Mouse (Mus musculus): ENCODE measurements around the gene Satb2.
"Not testable (repeated sequence)": the region's sequence is repeated elsewhere in the genome, so short reads cannot be mapped to it uniquely, and the experiment has no call there.

The Satb2 gene

DNA sequence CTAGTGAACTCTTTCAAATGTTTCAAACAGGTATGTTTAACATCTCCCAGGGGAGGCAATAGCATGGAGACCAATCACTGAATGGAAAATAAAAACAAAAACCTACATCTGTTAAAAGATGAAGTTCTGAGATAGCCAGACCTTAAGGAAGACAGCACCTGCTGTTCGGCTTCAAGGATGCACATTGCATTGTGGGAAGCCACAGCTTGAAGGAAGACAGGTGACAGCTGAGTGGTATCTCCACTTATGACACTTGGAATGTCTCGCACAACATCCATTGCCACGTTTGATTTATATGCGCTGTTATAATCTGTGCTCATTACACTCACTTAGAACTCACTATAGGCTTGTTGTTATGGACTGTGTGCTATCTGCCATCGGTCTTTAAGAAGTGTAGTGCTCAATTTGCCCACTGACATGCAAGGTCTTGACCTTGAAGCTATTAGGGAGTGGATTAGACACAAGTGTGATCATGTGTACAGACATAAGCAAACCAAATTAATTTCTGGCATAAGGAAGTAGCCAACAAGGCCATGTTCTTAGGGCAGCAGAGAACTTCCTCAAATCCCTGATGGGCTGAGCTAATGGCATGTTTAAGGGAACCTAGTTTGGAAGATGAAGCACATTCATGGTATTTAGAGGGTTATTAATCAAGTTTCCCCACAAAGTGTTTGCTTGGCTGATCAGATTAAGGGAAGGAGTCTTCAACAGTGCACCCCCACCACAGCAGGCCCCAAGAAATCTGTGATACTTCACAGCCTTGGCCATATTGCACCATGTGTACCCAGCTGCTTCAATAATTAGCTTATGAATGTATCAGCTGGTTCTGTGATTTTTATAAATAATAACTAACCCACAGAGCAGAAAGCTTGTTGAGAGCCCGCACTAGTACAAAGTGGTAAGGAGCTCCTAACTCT lies 144.2 kb downstream of the Satb2 start:
- DNase-seq (ENCODE audit: low read depth, low spot score), result peak; percentile 44

DNA sequence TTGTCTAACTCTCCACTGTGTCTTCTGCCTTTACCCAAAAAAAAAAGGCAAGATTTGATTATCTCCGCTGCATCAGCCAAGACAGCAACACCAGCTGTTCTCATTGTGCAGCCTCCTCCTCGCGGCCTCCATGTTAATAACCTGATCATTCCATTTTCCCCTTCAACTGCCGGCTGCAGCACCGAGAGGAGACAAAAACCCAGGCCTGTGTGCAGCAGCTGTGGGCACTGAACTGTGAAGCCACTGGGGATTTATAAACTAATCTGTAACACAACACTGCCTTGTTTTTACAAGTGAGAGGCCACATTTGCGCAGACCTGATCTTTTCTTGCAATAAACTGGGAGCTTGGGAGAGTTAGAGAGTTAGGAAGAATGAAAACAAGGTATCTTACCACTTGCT lies 145.1 kb downstream of the Satb2 start:
- DNase-seq (ENCODE audit: low read depth, low spot score), result peak; percentile 89

DNA sequence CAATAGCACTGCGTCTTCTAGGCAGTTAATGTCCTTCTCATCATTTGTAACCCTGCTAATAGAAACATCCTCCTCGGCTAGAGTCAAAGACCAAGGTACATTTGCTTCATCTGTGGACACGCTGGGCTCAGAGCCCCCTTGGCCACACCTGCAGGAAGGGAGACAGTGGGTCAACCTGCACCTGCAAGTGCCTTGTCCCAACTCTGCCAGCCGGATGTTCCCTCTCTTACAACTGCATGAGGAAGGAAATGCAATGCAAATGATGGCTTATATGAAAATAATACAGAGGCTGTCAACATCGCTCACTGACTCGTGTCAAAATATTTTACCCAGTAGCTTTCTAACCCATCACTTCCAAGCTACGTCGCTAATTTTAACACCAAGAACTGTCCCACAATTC lies 145.7 kb downstream of the Satb2 start:
- DNase-seq (ENCODE audit: low read depth, low spot score), result peak; percentile 88

DNA sequence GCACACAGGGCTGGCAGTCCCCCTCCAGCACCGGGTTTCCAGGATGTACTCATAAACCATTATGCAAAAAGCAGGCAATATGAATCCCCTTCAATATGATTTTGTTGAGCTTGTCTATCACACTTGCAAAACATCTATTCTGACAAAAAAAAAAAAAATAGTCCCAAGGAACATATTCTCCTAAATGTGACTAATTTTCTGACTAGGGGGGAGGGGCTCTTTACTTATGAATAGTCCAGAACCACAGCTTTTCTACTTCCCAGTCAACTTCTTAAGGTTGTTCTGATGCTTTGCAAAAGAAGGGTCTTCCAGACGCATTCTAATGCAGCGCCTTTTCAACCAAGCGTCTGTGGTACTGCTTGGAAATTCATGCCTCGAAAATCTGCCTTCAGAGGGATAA lies 155.7 kb downstream of the Satb2 start:
- DNase-seq (ENCODE audit: low read depth, low spot score), result no peak

DNA sequence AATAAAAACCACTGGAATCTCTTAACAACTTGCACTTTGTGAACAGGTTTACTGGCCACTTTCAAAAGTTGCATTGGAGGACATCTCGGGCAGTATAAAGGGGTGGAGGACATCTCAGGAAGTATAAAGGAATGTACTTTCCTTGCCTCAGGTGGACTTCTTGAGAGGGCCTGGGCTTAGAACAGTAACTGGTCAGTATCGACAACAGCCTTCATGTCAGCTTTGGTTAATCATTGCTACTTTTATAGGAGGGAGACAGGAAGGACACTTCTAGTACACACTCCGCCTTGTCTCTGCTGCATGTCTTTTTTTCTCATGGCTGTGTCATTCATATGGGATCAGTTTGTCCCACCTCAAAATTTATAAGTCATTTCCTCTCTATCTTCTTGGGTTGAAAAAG lies 156.4 kb downstream of the Satb2 start:
- DNase-seq (ENCODE audit: low read depth, low spot score), result no peak

DNA sequence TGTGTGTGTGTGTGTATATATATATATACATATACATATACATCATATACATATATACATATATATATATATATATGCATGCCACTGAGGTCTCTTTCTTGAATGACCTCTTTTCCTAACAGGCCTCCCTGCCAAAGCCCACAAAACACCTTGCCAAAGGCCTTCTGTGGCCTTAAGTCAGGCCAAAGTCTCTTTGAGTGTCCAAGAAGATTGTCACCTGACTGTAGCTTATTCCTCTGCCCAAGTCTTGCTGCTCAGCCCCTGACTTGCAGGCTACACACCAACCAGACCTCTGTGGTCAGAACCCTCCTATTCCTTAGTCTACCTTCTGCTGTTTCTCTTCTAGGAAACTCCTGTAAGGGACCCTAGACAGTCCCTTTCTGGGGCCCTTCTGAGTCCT lies 164.9 kb downstream of the Satb2 start:
- DNase-seq (ENCODE audit: low read depth, low spot score), result no peak

DNA sequence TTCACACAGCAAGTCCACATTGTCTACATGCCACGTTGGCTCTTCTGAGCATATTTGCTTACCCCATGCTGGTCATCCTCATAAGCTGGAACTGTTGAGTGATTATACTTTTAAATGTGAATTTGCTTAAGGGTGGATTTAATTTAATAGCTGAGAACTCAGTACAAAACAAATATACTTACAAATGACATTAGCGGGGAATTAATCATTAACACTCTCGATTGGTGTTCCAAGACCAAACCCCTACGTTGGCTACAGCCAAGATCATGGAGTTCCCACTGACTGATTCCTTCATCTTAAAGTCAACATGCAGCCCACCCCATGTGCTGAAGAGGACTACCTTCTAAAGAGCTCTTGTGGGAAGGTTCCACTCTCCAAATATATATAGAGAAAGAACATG lies 165.5 kb downstream of the Satb2 start:
- no peak for DNase-seq (ENCODE audit: low read depth, low spot score)

DNA sequence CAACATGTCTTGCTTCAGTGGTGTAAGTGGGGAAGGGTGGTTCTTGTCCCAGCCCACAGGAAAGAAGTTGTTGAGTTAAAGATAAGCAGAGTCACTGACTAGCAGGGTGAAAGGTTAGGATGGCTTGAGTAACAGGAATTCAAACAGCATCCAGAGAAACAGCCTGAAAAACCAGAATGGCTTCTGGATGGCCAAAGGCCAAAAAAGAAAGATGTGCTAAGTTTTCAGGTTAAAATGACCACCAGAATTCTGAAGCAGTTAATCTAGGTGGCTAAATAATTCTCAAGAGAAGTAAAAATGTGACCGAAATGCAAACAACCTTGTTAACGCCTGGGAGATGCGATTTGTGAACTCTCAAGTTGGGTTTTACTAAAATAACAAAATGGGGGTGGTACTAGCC lies 167.0 kb downstream of the Satb2 start:
- DNase-seq (ENCODE audit: low read depth, low spot score), result no peak

DNA sequence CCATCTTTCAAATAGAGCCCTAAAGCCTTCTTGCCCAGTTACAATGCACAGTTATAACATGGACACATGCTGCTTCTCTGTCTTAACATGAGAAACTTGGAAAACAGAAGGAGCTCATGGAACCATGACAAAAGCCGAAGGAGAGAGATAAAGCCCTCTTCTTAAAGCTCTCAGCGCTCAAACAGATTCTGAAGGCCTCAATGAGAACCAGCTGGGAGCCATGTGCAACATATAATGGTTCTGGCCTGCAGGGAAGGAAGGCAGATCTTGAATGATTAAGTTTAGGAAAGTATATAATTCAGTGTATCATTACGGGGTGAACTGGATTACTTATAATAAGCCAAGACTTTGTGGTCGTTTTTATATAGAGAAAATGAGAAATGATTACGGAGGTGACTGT lies 172.4 kb downstream of the Satb2 start:
- DNase-seq (ENCODE audit: low read depth, low spot score), result no peak

DNA sequence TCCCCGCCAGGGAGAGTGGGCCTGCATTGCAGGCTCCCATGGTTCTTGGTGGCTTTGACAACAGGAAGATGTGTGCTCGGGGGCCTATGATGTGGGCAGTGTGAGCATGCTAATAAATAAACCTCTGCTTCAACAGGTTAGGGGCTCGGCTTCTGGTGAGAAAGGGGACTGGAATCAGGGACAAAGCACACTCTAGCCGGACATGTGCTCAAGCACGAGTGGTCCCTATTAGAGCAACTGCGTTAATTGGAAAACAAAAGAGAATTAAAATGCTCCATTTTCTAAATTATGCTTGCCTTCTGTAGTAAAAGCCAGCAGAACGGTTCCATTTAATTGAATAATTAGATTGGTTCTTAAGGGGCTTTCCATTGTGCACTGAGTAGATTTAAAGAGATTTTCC lies 177.8 kb downstream of the Satb2 start:
- DNase-seq (ENCODE audit: low read depth, low spot score), result no peak

DNA sequence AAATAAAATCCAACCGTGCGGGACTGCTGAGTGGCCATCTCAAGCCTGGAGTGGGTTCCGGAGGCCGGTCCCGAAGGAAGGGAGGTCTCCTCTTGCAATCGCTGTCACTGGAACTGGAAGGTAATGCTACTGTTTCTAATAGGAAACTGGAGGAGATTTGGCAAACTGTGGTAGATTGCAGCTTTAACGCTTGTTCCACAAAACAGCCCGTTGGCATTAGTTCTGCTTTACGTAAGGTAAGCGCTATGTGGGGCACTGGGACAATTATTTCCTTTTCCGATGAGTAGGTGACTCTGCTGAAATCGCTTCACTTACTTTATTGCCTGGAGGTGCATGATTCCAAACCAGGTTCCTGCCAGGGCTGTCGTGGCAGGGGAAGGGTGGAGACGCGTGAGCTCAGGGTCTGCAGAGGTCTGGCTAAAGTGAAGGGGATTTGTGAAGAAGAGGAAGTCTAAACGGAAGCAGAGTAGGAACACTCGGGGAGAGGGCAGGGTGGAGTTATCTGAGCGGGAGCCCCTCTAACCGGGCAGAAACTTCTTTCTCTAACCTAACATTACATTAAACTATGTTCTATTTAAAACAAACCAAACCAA lies 183.3 kb downstream of the Satb2 start:
- no peak for DNase-seq (ENCODE audit: low read depth, low spot score)

DNA sequence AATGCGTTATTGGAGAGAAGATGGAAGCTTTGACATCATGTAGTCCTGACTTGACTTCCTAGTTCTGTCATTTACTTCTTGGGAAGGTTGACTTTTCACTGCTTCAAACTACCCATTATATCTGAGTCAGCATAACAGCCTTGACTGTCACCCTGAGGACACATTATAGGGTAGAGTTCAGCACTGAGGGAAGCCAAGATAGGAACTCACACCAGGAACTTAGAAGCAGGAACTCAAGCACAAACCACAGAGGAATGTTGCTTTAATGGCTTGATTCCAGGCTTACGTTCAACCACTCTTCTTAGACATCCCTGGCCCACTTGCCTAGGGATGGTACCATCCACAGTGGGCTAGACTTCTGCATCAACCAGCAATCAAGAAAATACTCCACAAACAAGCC lies 188.8 kb downstream of the Satb2 start:
- no peak for DNase-seq (ENCODE audit: low read depth, low spot score)

DNA sequence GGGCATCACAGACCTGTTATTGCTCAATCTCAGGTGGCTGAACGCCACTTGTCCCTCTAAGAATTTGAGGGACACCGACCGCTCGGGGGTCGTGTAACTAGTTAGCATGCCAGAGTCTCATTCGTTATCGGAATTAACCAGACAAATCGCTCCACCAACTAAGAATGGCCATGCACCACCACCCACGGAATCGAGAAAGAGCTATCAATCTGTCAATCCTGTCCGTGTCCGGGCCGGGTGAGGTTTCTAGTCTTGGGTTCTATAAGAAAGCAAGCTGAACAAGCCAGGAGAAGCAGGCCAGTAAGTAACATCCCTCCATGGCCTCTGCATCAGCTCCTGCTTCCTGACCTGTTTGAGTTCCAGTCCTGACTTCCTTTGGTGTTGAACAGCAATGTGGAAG lies 196.3 kb downstream of the Satb2 start:
- DNase-seq (ENCODE audit: low read depth, low spot score), result not testable (repeated sequence)

DNA sequence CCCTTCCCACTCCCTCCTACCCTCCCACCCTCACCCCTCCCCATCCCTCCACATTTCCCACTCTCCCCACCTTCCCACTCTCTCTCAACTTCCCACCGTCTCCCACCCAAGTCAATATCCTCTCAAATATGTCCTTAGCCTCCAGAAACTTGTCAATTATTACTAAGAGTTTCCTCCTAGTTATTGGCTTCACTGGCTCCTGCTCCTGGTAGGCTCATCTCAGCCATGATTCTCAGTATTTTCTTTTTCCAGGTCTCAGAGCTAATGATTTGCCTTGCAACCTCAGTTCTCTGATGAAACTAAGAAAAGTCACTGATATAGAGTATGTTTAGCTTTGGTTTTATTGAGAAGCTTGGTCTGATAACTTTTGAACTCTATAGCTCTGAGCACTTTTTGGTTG lies 214.2 kb downstream of the Satb2 start:
- DNase-seq (ENCODE audit: low read depth, low spot score), result no peak

DNA sequence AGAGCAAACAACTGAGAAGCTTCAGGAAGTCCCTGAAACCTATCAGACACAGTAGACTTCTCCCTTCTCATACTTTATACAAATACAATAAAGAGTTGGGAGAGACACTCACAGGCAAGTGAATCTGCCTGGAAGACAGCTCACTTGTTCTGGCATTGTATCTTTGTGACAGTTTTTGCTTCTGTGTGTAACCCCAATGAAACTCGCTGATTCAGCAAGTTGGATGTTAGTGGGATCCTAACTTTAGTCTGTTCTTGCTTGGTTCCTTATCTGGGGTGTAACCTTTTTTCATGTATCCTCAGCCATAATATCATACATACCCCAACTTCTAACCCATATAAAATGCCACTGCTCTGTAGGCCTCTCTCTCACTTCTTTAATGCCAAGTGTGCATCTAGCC lies 216.9 kb downstream of the Satb2 start:
- DNase-seq (ENCODE audit: low read depth, low spot score), result no peak

DNA sequence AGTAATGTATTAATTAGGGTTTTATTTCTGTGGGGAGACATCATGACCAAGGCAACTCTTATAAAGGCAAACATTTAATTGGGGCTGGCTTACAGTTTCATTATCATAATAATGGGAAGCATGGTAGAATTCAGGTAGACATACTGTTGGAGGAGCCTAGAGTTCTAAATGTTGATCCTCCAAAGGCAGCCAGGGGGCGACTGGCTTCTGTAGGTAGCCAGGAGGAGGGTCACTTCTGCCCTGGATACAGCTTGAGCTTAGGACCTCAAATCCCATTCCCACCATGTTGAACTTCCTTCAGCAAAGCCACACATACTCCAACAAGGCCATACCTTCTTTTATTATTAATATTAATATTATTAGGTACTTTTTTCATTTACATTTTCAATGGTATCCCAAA lies 225.2 kb downstream of the Satb2 start:
- peak; percentile 33 for DNase-seq (ENCODE audit: low read depth, low spot score)

DNA sequence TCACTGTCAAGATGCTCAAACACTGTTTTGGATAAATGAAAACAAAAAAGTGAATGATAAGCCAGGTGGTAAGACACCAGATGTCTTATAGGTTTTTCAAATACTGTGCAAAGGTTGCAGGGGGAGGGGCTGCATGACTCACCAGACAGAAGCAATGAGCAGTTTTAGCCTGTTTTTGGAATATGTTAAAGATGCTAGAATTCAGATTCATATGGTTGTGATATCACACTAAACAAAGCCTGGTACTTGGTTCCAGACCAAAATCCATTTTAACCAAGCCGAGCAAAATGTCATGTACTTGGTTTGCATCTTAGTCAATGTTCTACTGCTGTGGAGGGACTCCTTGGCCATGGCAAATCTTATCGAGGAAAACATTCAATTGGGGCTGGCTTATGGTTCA lies 227.8 kb downstream of the Satb2 start:
- no peak for DNase-seq (ENCODE audit: low read depth, low spot score)

DNA sequence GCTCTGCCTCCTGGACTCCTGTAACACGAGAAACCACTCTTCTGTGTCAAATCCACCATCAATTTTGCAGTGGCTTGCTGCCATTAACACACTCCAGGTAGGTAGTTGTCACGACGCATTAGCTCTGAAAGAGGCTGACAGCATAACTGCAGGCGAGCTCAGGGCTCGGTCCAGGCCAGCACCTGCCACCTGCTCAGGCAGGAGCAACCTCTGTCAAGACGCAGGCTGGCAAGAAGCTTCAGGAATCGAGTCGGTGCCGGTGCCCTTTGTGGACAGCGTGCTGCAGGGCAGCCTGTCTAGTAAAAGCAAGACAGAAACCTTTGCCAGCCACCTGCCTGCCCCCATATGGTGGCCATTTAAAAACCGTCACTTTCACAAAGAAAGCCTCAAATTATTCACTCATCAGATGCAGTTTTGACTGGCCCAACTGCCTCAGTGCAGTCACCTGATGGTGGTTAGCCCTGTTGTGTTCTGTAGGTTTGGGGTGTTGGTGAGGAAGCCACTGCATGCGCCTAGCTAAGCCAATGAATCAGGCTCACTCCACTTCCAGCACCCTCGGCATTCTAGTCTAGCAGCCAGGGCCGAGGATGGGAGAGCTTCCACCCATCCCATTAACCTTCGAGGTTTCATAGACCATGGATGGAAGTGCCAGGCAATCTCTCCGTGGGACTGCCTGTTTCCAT lies 228.7 kb downstream of the Satb2 start:
- no peak for DNase-seq (ENCODE audit: low read depth, low spot score)

DNA sequence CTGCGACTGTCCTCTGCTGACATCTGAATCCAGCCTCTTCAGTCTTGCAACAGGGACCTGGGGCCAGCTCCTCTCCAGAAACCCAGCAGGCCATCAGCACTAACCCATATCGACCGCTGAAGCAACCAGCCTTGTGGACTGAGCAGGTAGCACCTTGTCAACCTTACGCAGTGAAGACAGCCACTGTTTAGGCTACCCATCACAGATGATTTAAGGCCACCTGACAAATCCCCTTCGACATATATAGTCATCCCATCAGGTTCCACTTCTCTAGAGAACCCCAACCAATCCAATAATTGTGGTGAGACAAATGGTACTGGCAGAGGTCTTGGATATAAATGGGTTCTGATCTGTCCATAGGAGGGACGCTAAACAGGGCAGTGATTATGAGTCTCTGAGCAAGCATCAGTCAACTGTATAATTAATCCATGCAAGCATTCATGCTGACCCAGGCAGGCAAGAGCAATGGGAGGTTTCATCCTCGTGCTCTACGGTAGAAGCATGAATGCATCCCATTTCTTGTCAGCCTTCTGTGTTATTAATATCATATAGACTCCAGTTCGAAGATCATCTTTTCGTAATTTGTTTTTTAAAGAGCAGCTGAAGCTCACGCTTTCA lies 229.5 kb downstream of the Satb2 start:
- no peak for DNase-seq (ENCODE audit: low read depth, low spot score)
